Mouse (Mus musculus) ovary, postnatal 10 days (tissue): Measurements from ENCODE around the gene Zfp273.
"Not testable (repeated sequence)": the region's sequence is repeated elsewhere in the genome, so short reads cannot be mapped to it uniquely, and the experiment has no call there.

Experiments used
- DNase-seq: peaks from one replicate; pipeline ENCODE4 v3.0.0; 2022; ENCODE audit warnings: low spot score

The Zfp273 gene

DNA sequence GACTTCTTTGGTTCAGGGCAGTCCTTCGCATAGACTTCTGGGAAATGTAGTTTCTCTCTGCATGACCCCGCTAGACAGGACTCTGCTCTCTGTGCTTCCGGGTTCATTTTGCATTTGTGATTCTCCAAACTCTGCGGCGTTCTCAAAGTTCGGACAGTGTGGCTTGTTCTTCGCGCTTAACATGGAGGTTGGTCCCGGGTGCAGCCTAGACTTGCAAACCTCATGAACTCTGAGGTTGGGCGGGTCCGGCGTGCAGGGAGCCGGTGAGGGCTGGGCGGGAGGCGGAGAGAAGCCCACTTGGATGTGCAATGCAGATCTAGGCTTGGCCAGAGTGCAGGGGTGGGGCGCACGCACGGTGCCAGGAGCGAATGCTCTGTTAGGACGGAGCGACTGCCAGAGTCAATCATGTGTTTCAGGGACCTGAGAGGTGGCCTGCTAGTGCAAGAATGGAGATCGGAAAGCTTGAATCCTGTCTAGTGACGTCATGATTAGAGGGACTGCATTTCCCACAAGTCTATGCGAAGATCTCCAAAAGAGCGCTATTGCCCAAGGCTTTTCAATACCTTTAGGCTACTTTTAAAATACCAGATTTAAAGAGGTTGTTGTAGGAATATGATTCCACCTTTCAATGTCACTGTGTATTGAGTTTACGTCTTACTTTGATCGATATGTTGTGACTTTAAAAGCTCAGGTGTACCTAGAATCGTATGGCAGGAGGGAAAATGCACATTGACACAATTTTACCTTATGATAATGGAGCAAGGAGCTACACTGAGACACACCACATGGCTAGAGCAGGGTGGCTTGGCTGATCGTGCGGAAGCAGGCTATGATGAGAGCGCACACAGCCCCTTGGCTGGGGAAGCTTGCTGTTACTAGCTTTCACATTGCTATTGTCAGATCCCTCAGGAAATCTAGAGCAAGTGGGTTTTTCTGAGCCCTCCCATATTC, at the start of gene Zfp273:
Zfp273 (plus strand) TSS at position 31 of the 951 bp plus-strand sequence.
- peak; percentile 73 for DNase-seq

DNA sequence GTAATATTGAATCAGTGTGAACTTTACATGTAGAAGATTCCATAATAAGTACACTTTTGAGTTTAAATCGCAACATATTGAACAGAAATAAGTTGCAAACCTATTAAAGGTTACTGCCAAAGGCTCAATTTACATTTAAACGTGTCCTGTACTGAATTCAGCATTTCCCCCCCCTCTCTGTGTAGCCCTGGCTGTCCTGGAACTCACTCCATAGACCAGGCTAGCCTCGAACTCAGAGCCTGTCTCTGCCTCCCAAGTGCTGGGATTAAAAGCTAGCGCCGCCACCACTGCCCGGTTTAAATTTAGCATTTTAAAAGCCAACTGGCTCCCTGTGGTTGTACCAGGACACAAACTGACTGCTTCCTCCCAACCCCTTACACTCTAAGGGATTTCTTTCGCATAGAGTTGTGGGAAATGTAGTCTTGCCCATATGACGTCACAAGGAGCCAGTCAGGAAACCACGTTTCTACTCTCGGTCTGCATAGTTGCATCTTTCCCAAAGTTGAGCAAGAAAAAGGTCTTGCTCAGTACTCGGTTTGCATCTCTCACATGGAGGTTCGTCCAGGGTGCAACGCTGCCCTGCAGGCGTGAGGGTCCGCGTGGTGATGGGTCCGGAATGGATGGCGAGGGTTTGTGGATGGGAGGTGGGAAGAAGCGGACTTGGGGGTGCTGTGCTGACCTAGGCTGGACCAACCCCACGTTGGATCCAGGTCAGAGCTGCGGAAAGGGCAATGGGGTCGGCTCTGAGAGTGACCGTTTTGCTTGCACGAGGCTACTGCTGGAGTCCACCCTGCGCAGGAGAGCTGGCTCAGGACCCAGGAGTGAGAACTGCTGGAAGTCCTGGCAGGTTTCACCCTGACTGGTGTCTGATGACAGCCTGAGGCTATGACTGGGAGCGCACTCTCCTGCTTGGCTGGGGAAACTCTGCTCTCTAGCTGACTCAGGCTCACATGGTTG, 34.0 kb upstream of the Zfp273 start, which contains the start of gene Zfp493:
Zfp493 (plus strand) TSS at position 429 of the 957 bp plus-strand sequence.
- peak; percentile 24 for DNase-seq

DNA sequence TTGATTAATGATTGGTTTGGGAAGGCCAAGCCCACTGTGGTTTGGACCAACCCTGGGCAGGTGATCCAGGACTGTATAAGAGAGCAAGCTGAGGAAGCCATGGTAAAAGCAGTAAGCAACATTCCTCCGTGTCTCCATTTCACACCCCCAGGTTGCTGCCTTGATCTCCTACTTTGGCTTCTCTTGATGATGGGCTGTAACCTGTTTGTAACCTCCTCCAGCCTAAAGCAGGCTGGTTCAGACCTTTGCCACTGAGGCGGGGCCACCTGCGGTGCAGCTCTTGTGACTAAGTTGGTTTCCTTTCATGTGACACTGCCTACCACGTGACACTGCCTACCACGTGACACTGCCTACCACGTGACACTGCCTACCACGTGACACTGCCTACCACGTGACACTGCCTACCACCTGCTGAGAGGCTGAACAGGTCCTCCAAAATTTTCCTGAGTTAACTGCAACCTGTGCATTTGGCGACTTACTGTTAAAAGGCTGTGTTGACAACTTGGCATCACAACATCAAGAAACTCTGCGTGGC, 21.6 kb upstream of the Zfp273 start:
- no peak for DNase-seq

DNA sequence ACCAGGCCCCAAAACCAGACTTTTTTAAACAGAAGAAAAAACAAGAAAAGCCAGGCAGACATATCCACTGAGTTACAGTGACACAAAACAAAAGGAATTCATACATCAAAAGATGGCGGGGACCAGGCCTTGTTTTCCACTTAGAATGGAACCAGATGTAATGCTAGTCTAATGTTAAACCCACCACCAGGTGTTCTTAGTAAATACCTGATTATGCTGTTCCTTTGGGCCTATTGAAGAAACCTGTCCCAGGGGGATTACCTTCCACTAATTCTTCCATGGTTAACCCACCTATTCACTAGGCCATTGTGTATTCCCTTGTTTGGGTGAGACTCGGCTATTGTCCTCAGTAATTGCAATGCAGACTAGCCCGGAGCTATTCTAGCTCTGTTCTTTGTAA, 14.9 kb upstream of the Zfp273 start:
- no peak for DNase-seq

DNA sequence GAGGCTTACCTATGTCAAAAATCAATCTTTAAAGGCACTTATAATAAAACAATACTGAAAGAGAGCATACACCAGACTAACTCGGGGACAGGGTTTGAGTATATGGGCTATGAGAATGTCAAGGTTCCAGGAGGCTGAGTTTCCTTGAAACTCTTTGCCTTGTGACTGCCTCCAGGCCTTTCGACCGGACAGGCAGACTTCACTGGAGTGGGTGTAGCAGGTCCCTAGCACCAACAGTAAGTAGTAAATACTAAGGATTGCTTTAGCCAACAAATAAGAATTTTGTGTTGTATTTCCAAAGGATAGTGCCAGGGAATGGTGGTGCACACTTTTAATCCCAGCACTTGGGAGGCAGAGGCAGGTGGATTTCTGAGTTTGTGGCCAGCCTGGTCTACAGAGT, 14.4 kb upstream of the Zfp273 start:
- not testable (repeated sequence) for DNase-seq

DNA sequence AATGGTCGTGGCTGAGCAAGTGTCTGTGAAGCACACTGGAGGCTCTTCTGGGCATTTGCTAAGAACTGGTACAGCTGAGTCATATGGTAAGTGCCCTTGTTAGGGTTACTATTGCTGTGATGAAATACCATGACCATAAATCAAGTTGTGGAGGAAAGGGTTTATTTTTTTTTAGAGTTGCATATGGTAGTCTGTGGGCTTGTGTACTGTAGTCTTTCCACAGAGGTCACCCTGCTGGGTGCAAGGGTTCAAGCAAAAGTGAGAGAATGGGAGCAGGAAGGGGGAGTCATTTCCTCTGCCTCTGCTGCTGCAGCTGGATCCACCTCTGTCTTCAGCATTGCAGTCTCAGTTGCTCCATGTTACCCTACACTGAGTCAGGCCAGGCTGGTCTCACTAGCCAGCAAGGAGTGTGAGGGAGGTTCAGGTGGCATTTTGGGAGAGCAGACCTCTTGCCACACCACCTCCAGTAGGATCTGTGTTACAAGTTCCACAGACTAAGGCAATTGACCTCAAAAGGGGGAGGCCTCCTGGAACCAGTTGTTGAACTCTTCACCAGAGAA, 1.8 kb upstream of the Zfp273 start:
- DNase-seq: no peak

DNA sequence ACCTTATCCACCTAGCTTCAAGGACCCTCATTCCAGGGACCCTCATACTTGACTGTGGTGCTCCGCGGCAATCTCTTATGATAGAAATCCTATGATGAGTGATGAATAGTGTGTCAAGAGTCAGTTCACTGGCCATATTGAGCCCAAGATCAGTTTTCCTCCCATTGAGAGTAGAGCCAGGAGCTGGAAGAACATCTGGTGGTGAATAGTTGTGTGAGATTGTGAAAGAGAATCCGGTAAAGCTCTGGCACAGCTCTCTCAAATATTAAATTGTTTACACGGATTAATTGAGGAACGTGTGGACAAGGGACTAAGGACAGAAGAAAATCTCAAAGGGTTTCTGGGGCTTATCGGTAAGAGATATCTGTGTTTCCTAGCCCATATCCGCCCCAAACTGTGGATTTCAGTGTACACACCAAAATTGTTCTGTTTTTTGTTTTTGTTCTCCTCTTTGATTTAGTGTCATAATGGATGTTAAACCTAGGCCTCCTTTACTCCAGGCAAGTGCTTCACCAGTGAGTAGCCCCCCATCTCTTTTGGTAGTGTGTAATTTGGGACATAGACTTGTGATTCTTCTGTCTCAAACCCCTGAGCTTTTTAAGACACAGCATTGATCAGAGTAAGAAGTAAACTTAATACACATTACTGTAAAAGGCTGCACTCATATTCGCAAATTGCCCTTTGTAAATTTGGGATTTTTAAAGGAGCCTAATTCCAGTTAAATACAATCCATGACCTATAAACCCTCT, 405 bp upstream of the Zfp273 start:
- no peak for DNase-seq

DNA sequence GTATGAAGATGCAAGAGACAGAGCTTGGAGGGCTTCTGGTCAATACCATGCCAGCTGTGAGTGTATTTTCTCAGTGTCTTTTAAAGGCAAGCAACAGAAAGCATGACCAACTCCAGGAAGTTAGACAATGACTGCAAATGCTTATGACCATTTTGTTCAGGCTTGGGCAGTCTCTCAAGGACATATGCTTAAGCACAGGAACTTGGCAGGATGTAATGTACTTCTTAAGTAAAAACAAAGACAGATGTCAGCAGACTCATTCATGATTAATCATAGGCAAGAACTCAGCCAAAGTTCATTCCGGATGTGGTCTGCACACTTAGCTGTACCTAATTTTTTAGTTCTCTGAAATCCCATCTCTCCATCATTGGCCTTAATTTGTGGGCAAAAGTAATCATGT, 5.1 kb downstream of the Zfp273 start:
- DNase-seq: no peak

DNA sequence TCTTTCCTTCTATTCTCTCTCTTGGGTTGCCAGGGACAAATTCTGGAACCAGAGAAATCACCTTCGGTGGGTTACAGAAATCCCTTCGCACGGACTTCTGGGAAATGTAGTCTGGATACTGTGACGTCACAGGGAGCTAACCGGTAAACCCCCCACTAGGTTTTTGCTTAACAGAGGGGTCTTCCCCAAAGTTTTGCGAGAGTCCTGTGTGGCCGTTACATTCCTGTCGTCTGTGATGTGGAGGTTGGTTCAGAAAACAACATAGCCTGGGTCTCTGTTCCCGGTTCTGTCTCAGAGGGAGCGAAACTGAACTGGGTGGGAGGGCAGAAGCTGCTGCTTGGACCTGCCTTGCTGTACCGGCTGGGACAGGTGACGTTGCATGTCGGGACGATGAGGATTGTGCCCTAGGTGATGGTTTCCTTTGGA, 17.4 kb downstream of the Zfp273 start, which contains the start of gene Gm10037:
Gm10037 (plus strand) TSS at position 196 of the 426 bp plus-strand sequence.
- peak; percentile 16 for DNase-seq

DNA sequence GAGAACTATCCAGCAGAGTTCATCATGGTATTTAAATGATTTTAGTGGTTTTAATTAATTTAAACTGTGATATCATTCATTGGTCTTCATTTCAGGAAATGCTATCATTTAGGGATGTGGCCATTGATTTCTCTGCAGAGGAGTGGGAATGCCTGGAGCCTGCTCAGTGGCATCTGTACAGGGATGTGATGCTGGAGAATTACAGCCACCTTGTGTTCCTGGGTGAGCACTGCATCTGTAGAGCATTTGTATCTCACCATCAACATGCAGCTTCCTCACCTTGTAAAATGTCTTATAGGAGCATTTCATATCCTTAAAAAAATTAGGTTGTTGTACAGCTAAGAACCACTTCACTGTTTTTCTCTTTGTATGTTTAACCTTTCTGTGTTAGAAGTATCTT, 19.6 kb downstream of the Zfp273 start:
- DNase-seq: not testable (repeated sequence)

DNA sequence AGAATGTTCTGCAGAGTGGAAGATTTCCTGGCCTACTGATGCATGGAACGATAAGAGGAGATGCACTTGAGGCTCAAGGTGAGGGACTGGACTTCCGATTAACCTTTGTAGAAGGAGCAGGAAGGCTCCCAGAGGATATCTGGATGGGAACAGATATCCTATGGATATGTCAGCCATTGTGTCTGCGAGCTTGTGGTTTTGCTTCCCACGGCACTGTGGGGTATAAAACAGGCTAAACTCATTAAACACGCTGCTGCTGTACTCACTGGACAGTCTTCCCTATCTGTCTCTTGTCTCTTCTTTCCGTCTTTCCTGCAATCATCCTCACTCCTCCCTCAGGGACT, 30.2 kb downstream of the Zfp273 start:
- no peak for DNase-seq

DNA sequence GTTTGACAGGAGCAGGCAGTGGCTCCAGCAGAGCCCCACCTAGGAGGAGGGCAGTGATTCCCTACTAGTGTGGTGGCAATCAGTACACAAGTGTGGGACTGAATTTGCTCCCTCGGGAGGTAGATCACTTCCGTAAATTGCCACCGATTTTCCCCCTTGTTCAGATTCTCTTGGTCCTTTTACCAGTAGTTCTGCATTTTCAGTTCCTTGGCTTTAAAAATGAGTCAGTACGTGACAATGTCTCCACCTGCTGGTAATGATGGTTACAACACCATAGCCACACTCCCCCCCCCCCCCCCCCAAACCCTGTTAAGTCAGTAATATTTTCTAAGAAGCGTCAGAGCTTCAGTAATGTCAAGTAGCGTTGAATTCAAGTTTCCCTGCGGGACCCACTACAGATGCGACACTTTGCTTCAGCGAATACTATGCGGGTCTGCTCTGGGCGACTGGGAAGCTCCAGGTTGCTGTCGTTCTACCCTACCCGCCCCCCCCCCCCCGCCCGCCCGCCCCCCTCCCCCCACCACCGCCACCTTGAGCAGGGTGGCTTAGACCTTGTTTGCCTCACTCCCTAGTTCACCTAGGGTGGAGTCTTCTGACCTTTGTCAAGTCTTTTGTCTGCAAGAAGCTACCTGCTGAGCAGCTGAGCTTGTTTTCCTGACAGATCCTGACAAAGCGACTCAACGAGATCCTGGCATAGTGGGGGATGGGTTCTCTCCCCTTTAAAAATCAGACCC, 30.7 kb downstream of the Zfp273 start:
- DNase-seq: peak; percentile 8

DNA sequence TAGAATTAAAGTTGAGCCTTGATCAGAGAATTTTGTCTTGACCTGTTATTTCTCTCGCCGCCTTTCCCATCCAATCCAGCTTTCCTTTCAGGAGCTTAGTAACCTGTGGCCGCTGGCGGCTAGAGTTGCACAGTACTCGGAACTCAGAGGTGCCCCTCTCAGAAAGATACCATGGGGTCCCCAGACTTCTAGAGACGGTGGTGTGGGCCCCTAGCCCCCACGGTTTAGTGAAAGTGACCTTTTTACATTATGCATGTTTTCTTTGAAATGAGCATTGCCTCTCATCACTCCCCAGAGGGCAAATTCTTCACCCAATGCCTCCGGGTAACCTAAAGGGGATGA, 31.3 kb downstream of the Zfp273 start:
- no peak for DNase-seq

DNA sequence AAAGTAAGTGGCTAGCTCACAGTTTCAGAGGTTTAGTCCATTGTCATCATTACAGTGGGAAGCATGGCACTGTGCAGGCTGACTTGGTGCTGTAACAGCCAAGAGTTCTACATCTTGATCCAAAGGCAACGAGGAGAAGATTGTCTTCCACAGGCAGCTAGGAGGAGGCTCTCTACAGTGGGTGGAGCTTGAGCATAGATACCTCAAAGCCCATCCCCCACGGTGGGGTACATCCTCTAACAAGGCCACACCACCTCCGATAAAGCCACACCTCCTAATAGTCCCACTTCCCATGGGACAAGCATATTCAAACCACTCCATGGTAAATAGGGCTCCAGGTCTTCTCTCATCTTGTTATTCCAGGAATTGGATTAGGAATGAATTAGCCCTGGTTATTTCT, 36.8 kb downstream of the Zfp273 start:
- DNase-seq: no peak

DNA sequence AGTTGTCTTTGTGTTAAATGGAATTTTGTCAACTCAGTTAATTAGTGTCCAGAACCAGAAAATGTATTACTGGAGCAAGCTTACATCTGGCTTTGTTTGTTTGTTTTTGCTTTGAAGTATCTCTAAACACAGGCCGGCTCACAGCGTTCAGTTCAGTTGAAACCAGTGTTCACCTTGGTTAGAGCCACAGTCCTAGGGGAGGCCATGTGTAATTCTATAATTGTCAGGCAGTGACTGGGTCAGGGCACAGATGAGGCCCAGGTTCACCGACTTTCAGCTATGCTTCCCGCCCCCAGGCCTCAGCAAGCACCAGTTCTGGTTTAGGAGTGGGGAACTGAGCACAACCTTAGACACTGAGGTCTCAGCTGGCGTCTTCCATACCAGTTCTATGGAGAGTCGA, 39.6 kb downstream of the Zfp273 start:
- no peak for DNase-seq

DNA sequence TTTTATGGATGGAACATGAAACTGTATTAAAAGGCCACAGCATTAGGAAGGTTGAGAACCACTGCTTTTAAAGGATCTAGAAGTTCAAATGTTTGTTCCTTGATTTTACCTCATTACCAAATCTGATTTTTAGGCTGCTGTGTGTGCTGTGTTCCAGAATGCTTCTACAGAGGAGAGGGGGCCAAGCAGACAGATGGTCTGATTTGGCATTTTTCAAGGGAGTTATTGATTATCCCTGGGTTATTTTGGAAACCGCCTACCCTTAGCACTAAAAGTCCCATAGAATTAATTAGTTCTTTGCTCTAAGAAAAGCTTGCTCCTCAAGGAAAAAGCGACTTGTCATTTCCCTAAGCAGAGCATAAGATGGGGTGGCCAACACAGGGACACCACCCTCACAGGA, 40.4 kb downstream of the Zfp273 start:
- DNase-seq: no peak

DNA sequence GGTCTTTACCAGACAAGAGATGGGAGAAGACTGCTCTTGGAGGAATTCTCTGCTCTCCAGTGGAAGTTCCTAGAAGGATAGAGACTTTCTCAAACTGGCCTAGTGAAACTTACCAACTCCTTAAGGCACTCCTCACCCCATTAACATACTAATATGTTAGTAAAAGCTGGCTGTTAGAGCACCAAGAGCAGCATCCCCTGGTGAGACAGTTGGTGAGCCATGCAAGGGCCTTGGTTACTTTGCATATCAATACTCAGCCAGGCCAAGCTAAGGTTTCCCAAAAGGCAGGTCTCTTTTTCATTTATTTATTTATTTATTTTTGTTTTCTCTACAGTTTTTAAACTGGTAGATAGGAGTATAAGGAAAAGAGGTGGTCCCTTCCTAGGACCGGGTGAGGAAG, 43.8 kb downstream of the Zfp273 start:
- no peak for DNase-seq

DNA sequence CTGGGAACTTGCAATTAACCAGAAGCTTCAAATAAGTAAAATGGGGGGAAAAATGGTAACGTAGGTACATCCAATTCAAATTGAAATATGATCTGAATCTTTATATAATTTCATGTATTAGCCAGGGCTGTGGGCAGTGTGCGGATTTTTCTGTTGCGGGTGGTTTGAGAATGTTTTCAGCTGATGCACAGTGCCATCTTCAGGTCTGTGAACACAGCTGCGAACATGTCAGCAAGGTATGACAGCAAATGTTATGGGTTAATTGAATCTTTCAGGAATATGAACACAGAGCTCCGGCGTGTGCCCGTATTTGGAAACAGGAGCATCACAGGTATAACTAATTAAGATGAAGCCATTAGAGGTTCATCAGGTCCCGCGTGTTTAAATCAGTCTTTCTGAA, 49.0 kb downstream of the Zfp273 start:
- DNase-seq: no peak

DNA sequence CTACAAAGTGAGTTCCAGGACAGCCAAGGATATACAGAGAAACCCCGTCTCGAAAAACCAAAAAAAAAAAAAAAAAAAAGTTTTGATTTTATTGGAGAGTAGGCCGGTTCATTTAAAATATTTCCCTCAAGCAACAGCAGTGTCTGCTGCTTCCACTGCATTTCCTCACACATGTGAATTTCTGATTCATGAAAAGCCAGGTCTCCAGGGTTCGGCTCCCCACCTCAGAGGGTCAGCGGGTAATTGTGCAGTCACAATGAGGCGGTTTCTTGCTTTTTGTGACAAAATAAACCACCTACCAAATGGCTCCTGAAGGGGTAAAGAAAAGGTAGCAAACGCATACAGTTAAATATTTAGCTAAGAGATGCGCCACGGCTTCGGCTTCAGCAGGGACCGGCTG, 49.5 kb downstream of the Zfp273 start, which contains the start of gene BC048507:
BC048507 (plus strand) TSS at position 301 of the 400 bp plus-strand sequence.
- DNase-seq: no peak

DNA sequence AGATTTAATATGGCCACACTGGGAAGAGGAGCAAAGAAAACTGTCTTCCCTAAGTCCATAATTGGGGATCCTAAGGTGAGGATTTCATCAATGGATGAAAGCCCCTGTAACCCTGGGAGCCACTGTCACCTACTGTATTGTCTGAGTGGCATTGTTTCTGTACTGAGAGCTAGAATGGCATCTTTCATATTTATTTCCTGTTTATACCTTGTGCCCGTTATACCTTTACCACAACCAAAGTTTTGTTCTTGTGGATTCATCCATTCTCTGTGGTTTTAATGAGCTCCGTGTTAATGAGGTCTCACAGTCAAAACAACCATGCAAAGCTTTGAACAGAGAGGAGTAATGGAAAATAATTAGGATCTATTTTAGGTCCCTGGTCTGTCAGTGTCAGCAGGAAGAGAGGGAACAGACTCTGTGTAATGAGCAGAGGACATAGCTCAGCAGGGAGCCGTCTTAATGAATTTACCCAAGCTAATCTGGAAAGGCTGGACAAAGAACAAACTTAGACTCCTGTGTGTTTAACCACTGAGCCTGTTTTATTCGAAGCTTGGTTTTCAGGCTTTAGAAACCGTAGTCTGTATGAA, 51.3 kb downstream of the Zfp273 start:
- no peak for DNase-seq
